Mouse (Mus musculus) lung, adult 2 months (tissue): ENCODE measurements at regions not wholly inside any gene's neighbourhood (a gene's known extent, or its start where the extent isn't known, plus 50 kb on each side); places are given as distances from the start of the nearest gene placed in this dataset.

Experiments used
- CTCF ChIP-seq: fragments of 200-500 bp; IDR thresholded peaks from 2 replicates; pipeline ENCODE4 v1.5.1; 2011; ENCODE audit warnings: mild to moderate bottlenecking, low read length, control low read depth; ENCODE audit not compliant: insufficient read depth
- POLR2A ChIP-seq: fragments of 200-500 bp; IDR thresholded peaks from 2 replicates; pipeline ENCODE4 v1.6.1; 2011; ENCODE audit warnings: low read depth, mild to moderate bottlenecking, control low read depth, low read length, borderline replicate concordance; ENCODE audit errors: extremely low read depth

- TF ChIP-seq CTCF (no peak), POLR2A (no peak)
Observed at GRCm38 (mm10) chr4:94367174-94367573, 189.2 kb upstream of the Gm10306 start.
